Mouse (Mus musculus) bone marrow, adult 2 months (tissue): ENCODE measurements around the gene Erich6.

Experiments
- CTCF ChIP-seq: fragments of 200-500 bp; IDR thresholded peaks from 2 replicates; pipeline ENCODE4 v1.5.1; 2011; ENCODE audit warnings: low read length, control low read depth; ENCODE audit not compliant: control insufficient read depth, insufficient read depth
- POLR2A ChIP-seq: fragments of 200-500 bp; IDR thresholded peaks from 2 replicates; pipeline ENCODE4 v1.6.1; 2011; ENCODE audit warnings: low read depth, mild to moderate bottlenecking, control low read depth, low read length, borderline replicate concordance; ENCODE audit not compliant: control insufficient read depth

GRCm38 (mm10) chr3:58660636-58661035 lies 23.6 kb upstream of the Erich6 start:
- TF ChIP-seq CTCF, result no peak
- TF ChIP-seq POLR2A, result no peak
